Mouse (Mus musculus): ENCODE measurements at regions not wholly inside any gene's neighbourhood (a gene's known extent, or its start where the extent isn't known, plus 50 kb on each side); places are given as distances from the start of the nearest gene placed in this dataset.
A peak's percentile ranks its signal among the peaks of the same experiment; 100 is the strongest.

DNA sequence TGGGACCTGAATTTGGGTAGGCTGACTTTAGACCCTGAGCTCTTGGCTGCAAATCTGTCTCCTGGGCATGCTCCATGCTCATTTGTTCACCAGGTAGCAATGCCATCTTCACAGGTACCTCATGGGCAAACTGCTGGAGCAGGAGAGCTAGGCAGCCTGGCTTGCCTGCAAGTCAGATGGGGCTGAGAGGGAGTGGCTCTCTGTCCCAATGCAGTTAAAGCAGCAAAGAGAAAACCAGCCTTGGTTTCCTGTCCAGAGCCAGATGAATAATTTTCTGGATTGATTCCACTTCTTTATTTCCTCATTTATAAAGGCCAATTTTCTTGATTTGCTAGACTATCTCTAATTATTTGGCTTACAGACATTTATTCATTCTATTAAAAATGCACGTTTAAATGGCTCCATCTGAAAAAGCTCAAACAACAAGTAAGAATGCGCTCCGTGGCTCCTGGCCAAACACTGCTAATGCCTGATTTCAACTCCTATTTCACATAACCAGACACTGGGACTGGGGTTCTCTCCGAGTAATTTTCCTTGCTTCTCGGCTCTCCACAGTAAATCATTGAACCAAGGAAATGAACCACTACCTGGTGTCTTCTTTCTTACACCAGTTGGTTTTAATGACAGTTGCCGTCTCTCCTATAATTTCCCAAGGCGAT lies 60.5 kb downstream of the Rsl24d1 start:
- no peaks in the 10 kb centered on the region for H3K4me1 ChIP-seq
- H3K27me3 ChIP-seq (ENCODE audit: low read depth, poor library complexity, severe bottlenecking), result no peaks in the 10 kb centered on the region
- H3K4me3 ChIP-seq, result no peak overlapping the region
- H3K9me3 ChIP-seq (replicated peaks), result no peaks in the 10 kb centered on the region
- no peak overlapping the region for H3K27ac ChIP-seq
- WGBS, result 87% methylated on average over 7 of the region's 7 CpGs
- no peak for DNase-seq (ENCODE audit: low spot score)
- no peaks in the 10 kb centered on the region for H3K36me3 ChIP-seq

GRCm38 (mm10) chr9:73176645-73177044 lies 63.4 kb downstream of the Rsl24d1 start:
- Histone ChIP-seq H3K36me3 (no peaks in the 10 kb centered on the region), H3K27ac (no peak overlapping the region), H3K4me3 (no peak overlapping the region), H3K9me3 (replicated peaks) (no peaks in the 10 kb centered on the region), H3K27me3 (ENCODE audit: low read depth, poor library complexity, severe bottlenecking) (no peaks in the 10 kb centered on the region), H3K4me1 (no peaks in the 10 kb centered on the region)
- DNase-seq (ENCODE audit: low spot score), result no peak

DNA sequence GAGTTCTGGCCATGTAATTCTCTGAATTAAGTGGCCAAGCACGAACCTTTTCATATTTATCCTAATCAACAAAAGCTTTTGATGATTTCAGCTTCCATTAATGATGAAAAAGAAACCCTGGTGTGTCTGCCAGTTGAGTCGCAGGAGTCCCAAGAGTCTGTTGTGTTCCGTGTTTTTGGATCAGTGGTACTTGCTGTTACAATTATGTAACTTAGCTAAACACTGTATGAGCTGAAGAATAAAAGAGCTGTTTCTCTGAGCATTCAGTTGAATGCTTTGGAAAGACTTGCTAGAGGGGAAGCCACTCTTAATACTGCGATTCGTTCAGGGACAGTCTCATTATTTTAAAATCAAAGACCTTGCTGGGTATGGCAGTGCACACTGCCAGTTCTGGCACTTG lies 70.1 kb downstream of the Rsl24d1 start:
- DNase-seq (ENCODE audit: low spot score), result no peak
- no peaks in the 10 kb centered on the region for H3K4me1 ChIP-seq
- no peak overlapping the region for H3K4me3 ChIP-seq
- WGBS, result 86% methylated on average over 5 of the region's 5 CpGs
- H3K27me3 ChIP-seq (ENCODE audit: low read depth, poor library complexity, severe bottlenecking), result no peaks in the 10 kb centered on the region
- no peak overlapping the region for H3K27ac ChIP-seq
- H3K9me3 ChIP-seq (replicated peaks), result no peaks in the 10 kb centered on the region
- H3K36me3 ChIP-seq, result no peaks in the 10 kb centered on the region

GRCm38 (mm10) chr9:73184908-73185307 lies 71.7 kb downstream of the Rsl24d1 start:
- Histone ChIP-seq H3K36me3 (no peaks in the 10 kb centered on the region), H3K27me3 (ENCODE audit: low read depth, poor library complexity, severe bottlenecking) (no peaks in the 10 kb centered on the region), H3K4me3 (no peak overlapping the region), H3K27ac (no peak overlapping the region), H3K4me1 (peaks cover 3% of the 10 kb centered on the region; the same call in 1 of the 2 replicates), H3K9me3 (replicated peaks) (no peaks in the 10 kb centered on the region)
- 38% methylated on average over 3 of the region's 3 CpGs for WGBS
- no peak for DNase-seq (ENCODE audit: low spot score)

DNA sequence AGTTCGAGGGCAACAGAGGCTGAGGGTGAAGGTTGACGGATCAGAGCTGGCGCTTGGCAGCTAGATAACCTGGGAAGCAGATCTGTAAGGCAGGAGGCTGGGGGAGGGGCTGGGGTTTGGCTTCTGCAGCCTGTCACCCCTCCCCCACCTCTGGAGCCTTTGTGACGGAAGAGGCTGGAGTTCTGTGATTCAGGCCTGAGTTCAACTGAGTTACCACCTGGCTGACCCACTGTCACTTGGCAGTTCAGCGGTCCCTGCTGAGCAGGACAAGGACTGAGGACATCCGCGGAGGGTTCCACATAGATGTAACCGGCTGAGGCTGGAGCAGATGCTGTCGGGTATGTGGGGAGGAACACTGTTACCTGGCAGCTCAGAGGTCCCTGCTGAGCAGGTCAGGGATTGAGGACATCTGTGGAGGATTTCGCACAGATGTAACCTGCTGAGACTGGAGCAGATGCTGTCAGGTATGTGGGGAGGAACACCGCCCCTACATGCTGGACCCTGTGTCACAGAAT lies 79.1 kb downstream of the Rsl24d1 start:
- Histone ChIP-seq H3K27ac (peak overlapping the region; percentile 68), H3K9me3 (replicated peaks) (no peaks in the 10 kb centered on the region), H3K27me3 (ENCODE audit: low read depth, poor library complexity, severe bottlenecking) (no peaks in the 10 kb centered on the region), H3K4me3 (peak overlapping the region; percentile 31), H3K36me3 (no peaks in the 10 kb centered on the region), H3K4me1 (peaks cover 11% of the 10 kb centered on the region)
- DNase-seq (ENCODE audit: low spot score), result peak; percentile 60
- WGBS, result 16% methylated on average over 11 of the region's 11 CpGs

DNA sequence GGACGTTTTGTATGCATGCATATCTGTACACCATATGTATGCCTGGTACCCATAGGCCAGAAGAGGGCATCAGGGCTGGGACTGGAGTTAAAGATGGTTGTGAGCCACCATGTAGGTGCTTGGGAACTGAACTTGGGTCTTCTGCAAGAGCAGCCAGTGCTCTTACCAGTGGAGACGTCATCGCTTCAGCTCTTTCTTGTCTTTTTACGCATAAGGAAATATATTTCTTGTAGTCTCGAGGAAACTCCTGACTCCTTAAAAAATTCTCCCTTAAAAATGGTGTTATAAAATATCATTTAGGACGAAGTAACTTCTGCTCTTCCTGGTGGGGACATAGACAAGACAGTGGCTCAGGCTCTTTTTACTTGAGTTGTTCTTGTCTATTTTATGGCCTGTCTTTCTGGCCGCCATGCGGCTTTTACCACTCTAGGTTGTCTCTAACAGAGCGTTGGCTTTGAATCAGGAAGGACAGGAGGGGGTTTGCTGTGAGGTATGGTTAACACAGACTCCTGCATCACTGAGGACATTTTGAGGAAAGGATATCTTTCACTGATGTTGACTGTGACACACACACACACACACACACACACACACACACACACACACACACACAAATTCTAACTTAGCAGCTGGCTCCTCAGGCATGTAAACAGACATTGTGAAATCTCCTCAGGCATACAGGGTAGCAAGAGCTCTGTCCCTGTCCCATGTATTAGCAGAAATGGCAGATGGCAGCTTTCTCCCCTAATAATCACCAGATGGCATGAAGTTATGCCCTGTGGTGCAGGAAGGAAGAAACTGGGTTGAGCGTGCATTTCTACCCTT lies 85.2 kb downstream of the Rsl24d1 start:
- Histone ChIP-seq H3K9me3 (replicated peaks) (no peaks in the 10 kb centered on the region), H3K27me3 (ENCODE audit: low read depth, poor library complexity, severe bottlenecking) (no peaks in the 10 kb centered on the region), H3K4me1 (no peaks in the 10 kb centered on the region), H3K27ac (no peak overlapping the region), H3K4me3 (no peak overlapping the region), H3K36me3 (no peaks in the 10 kb centered on the region)
- no peak for DNase-seq (ENCODE audit: low spot score)
- 89% methylated on average over 10 of the region's 10 CpGs for WGBS

DNA sequence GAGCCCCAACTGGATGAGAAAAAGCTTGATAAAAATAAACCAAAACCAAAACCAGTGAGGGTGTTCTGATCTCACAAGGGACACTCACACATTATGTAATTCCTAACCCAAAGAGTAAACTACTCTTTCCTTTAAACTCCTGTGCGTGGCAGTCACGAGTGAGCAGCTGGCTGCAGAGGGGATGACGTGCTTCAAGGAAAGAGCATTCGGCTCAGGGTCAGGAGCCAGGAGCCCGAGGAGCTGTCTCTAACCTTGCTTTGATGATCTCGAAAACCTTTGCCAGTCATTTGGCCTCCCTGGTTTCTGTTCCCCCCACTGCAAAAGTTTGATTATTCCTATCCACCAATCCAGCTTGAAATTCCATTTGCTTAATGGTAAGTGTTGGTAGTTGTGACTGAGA lies 109.9 kb downstream of the Rsl24d1 start:
- Histone ChIP-seq H3K27ac (no peak overlapping the region), H3K27me3 (ENCODE audit: low read depth, poor library complexity, severe bottlenecking) (no peaks in the 10 kb centered on the region), H3K4me3 (no peak overlapping the region), H3K36me3 (no peaks in the 10 kb centered on the region), H3K4me1 (peaks cover 3% of the 10 kb centered on the region; the same call in 1 of the 2 replicates), H3K9me3 (replicated peaks) (no peaks in the 10 kb centered on the region)
- DNase-seq (ENCODE audit: low spot score), result no peak
- WGBS, result 66% methylated on average over 6 of the region's 6 CpGs

DNA sequence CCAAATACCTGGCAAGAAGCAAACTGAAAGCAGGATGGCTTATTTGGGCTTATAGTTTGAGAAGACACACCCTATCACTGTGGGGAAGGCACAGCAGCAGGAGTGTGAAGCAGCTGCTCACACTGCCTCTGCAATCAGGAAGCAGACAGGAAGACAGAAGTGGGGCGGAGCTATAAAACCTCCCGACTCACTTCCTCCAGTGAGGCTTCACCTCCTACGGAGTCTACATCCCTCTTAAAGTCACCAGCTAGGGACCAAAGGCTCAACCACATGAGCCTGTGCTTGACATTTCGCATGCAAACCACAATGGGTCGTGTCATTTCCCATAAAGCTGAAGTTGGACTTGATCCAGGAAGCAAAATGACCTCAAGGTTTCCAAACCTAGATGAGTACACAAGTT lies 127.0 kb downstream of the Rsl24d1 start:
- H3K4me3 ChIP-seq, result no peak overlapping the region
- DNase-seq (ENCODE audit: low spot score), result no peak
- no peaks in the 10 kb centered on the region for H3K4me1 ChIP-seq
- H3K36me3 ChIP-seq, result no peaks in the 10 kb centered on the region
- H3K27ac ChIP-seq, result no peak overlapping the region
- WGBS, result 74% methylated on average over 5 of the region's 5 CpGs
- no peaks in the 10 kb centered on the region for H3K27me3 ChIP-seq (ENCODE audit: low read depth, poor library complexity, severe bottlenecking)
- no peaks in the 10 kb centered on the region for H3K9me3 ChIP-seq (replicated peaks)

GRCm38 (mm10) chr9:73242521-73243308 lies 129.5 kb downstream of the Rsl24d1 start:
- DNase-seq (ENCODE audit: low spot score), result no peak
- 82% methylated on average over 4 of the region's 4 CpGs for WGBS
- H3K9me3 ChIP-seq (replicated peaks), result no peaks in the 10 kb centered on the region

DNA sequence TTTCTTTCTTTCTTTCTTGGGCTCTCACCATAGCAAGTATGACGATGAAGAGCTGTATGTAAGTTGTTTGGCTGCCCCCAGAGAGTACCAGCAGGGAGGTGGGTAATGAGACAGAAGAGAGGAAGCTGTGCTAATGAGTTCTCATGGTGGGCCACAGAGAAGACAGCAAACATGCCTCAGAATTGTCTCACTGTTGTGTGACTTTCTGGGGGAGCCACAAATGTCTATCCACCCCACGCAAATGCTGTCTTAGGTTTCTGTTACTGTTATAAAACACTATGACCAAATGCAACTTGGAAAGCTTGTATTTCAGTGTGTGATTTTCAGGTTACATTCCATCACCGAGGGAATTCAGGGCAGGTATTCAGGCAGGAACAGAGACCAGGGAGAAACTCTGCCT lies 131.0 kb downstream of the Rsl24d1 start:
- no peak for DNase-seq (ENCODE audit: low spot score)
- Histone ChIP-seq H3K9me3 (replicated peaks) (no peaks in the 10 kb centered on the region), H3K27me3 (ENCODE audit: low read depth, poor library complexity, severe bottlenecking) (no peaks in the 10 kb centered on the region), H3K36me3 (no peaks in the 10 kb centered on the region), H3K27ac (no peak overlapping the region), H3K4me3 (no peak overlapping the region), H3K4me1 (no peaks in the 10 kb centered on the region)
- WGBS, result 71% methylated on average over 3 of the region's 3 CpGs

More at GRCm38 (mm10) chr9:73242521-73243308, 129.5 kb downstream of the Rsl24d1 start:
- no peaks in the 10 kb centered on the region for H3K4me1 ChIP-seq
- no peak overlapping the region for H3K27ac ChIP-seq
- H3K4me3 ChIP-seq, result no peak overlapping the region
- H3K36me3 ChIP-seq, result no peaks in the 10 kb centered on the region
- no peaks in the 10 kb centered on the region for H3K27me3 ChIP-seq (ENCODE audit: low read depth, poor library complexity, severe bottlenecking)

GRCm38 (mm10) chr9:73245524-73245923 lies 132.3 kb downstream of the Rsl24d1 start:
- H3K27ac ChIP-seq, result no peak overlapping the region
- H3K4me1 ChIP-seq, result no peaks in the 10 kb centered on the region
- no peak overlapping the region for H3K4me3 ChIP-seq
- no peak for DNase-seq (ENCODE audit: low spot score)
- H3K9me3 ChIP-seq (replicated peaks), result no peaks in the 10 kb centered on the region
- no peaks in the 10 kb centered on the region for H3K27me3 ChIP-seq (ENCODE audit: low read depth, poor library complexity, severe bottlenecking)
- WGBS, result 89% methylated on average over 7 of the region's 7 CpGs
- no peaks in the 10 kb centered on the region for H3K36me3 ChIP-seq

- Histone ChIP-seq H3K4me1 (no peaks in the 10 kb centered on the region), H3K9me3 (replicated peaks) (no peaks in the 10 kb centered on the region), H3K36me3 (no peaks in the 10 kb centered on the region), H3K4me3 (no peak overlapping the region), H3K27ac (no peak overlapping the region), H3K27me3 (ENCODE audit: low read depth, poor library complexity, severe bottlenecking) (no peaks in the 10 kb centered on the region)
- DNase-seq (ENCODE audit: low spot score), result no peak
- WGBS, result 77% methylated on average over 9 of the region's 9 CpGs
Measured at GRCm38 (mm10) chr9:73258171-73258570, 144.9 kb downstream of the Rsl24d1 start.

DNA sequence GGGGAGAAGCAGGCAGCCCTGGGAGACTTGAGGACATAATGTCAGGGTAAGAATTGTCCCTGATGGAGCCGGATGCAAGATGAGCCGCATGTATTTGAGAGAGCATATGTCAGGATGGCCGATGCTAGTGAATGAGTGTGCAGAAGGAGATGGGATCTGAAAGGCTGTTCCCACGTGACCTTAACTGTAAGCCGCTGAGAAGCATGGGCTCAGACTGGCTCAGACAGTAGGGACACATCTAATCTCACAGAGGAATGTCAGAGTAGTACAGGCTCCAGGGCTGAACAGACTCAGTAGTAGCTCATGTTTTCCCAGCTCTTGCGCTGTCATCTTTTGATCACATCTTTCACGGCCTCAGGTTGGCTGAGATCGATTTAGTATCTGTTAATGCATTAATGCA lies 145.4 kb downstream of the Rsl24d1 start:
- H3K36me3 ChIP-seq, result no peaks in the 10 kb centered on the region
- WGBS, result 90% methylated on average over 8 of the region's 8 CpGs

More for the DNA sequence above, 145.4 kb downstream of the Rsl24d1 start:
- no peaks in the 10 kb centered on the region for H3K27me3 ChIP-seq (ENCODE audit: low read depth, poor library complexity, severe bottlenecking)
- no peak for DNase-seq (ENCODE audit: low spot score)
- no peak overlapping the region for H3K4me3 ChIP-seq
- H3K4me1 ChIP-seq, result no peaks in the 10 kb centered on the region
- no peaks in the 10 kb centered on the region for H3K9me3 ChIP-seq (replicated peaks)
- no peak overlapping the region for H3K27ac ChIP-seq

Data from limb, embryonic 10.5 days (tissue).